Mouse (Mus musculus): ENCODE measurements around the gene Iscu.

GRCm38 (mm10) chr5:113781875-113782274 lies 9.3 kb downstream of the Iscu start:
- TF ChIP-seq CTCF (IDR thresholded peaks at IDR 0.05; ENCODE audit: low read depth, low read length) (no peak), POLR2A (IDR thresholded peaks at IDR 0.05; ENCODE audit: insufficient read depth, low read length) (no peak)
